Mouse (Mus musculus) stomach, postnatal 0 days (tissue): Measurements from ENCODE around the gene Gk5. TPM values are rescaled to one million over a fixed set of nuclear protein-coding genes. Genes with fewer than 3 reads are reported as not detected.

ENCODE experiments used
- ATAC-seq: fragments of 200-750 bp; cut with Nextera tagmentation; 2 replicates; pipeline ENCODE4 v1.8.0; 2017; ENCODE audit not compliant: low FRiP score, low TSS enrichment
- DNase-seq: peaks from one replicate; pipeline ENCODE4 v3.0.0-alpha.2; 2016; ENCODE audit warnings: low spot score
- H3K27ac ChIP-seq: fragments of 300-500 bp; sonication (generic); replicated peaks from 2 replicates; pipeline ENCODE4 v1.5.1; 2014; ENCODE audit warnings: mild to moderate bottlenecking, control low read depth
- H3K27me3 ChIP-seq: fragments of 300-500 bp; sonication (generic); 2 replicates; pipeline ENCODE4 v1.6.1; 2014; ENCODE audit warnings: low read length; ENCODE audit not compliant: control insufficient read depth, insufficient read depth
- H3K36me3 ChIP-seq: fragments of 300-500 bp; sonication (generic); 2 replicates; pipeline ENCODE4 v1.6.1; 2014; ENCODE audit warnings: low read length, mixed read lengths; ENCODE audit not compliant: control insufficient read depth, insufficient read depth
- H3K4me1 ChIP-seq: fragments of 300-500 bp; sonication (generic); replicated peaks from 2 replicates; pipeline ENCODE4 v1.6.1; 2014; ENCODE audit warnings: antibody characterized with exemption; ENCODE audit not compliant: control insufficient read depth, insufficient read depth
- H3K4me2 ChIP-seq: fragments of 300-500 bp; sonication (generic); replicated peaks from 2 replicates; pipeline ENCODE4 v1.6.1; 2014; ENCODE audit warnings: low read depth, mild to moderate bottlenecking, control low read depth, moderate library complexity
- H3K4me3 ChIP-seq: fragments of 300-500 bp; sonication (generic); 2 replicates; pipeline ENCODE4 v1.5.1; 2014; ENCODE audit warnings: low read depth, low read length, control low read depth
- H3K9ac ChIP-seq: fragments of 300-500 bp; sonication (generic); 2 replicates; pipeline ENCODE4 v1.6.1; 2014; ENCODE audit warnings: mild to moderate bottlenecking, low read length, control low read depth, mixed read lengths
- H3K9me3 ChIP-seq: fragments of 300-500 bp; sonication (generic); 2 replicates; pipeline ENCODE4 v1.6.1; 2016; ENCODE audit warnings: low read length; ENCODE audit not compliant: control insufficient read depth
- CTCF ChIP-seq: IDR thresholded peaks from 2 replicates; pipeline ENCODE4 v1.5.1; 2016; ENCODE audit warnings: antibody characterized with exemption, low read depth, mild to moderate bottlenecking, moderate library complexity
- EP300 ChIP-seq: optimal IDR thresholded peaks from 2 replicates; pipeline ENCODE3; 2016; ENCODE audit warnings: antibody characterized with exemption
- WGBS: fragments of 180-500 bp; shearing (Covaris S2); extraction: QIAGEN DNeasy Blood & Tissue Kit; methylation state at CpG from one replicate; pipeline ENCODE4 v1.1.7; 2014; 5-methylcytosine and 5-hydroxymethylcytosine counted together
- polyA plus RNA-seq: library from polyadenylated mRNA; unstranded; fragments of >200 nt; fragmentation: Nextera tagmentation; extraction: Ambion mirVana; gene quantifications from 2 replicates; pipeline ENCODE4 v1.2.1, GENCODE M21; 2015

The Gk5 gene
- polyA plus RNA-seq, 1 experiment from 2014 or later, result 9.8 TPM

GRCm38 (mm10) chr9:96230271-96230670 lies 111.1 kb downstream of the Gk5 start:
- no peak for ATAC-seq

More at GRCm38 (mm10) chr9:96230271-96230670, 111.1 kb downstream of the Gk5 start:
- Histone ChIP-seq H3K4me1 (no peaks in the 10 kb centered on the region), H3K27me3 (no peaks in the 10 kb centered on the region), H3K27ac (no peak overlapping the region), H3K36me3 (no peaks in the 10 kb centered on the region), H3K9ac (no peak overlapping the region), H3K4me2 (no peak overlapping the region), H3K9me3 (no peaks in the 10 kb centered on the region), H3K4me3 (no peak overlapping the region)
- no peak for TF ChIP-seq EP300
- no peak for TF ChIP-seq CTCF
- DNase-seq, result no peak
- WGBS, result 76% methylated on average over 2 of the region's 2 CpGs

Other genes with a start within 250 kb of the Gk5 start
- 5.4 and 7.6 TPM in 2 replicates for gene Xrn1, start 164.6 kb upstream of the Gk5 start, polyA plus RNA-seq
- gene Tfdp2, start 76.9 kb downstream of the Gk5 start, polyA plus RNA-seq, result 28.8 and 34.3 TPM in 2 replicates
- 143 TPM in 2 replicates for gene Atp1b3, start 245.1 kb downstream of the Gk5 start, polyA plus RNA-seq